Mouse (Mus musculus) adrenal gland, adult 8-10 months (tissue): ENCODE data around the gene Dcdc2b. TPM values are rescaled to one million over a fixed set of nuclear protein-coding genes. Genes with fewer than 3 reads are reported as not detected.

Experiments used
- DNase-seq: peaks from one replicate; pipeline ENCODE4 v3.0.0; 2022
- total RNA-seq, 4 experiments: library from RNA; stranded (reverse); gene quantifications; 2 replicates each; pipeline ENCODE4 v1.2.4; 2022

Dcdc2b gene
- total RNA-seq, 4 experiments from 2014 or later = 1.4 to 4.2 (median 2.8) TPM

GRCm38 (mm10) chr4:129621283-129621841 is 7.3 kb upstream of the Dcdc2b start:
- no peak for DNase-seq

DNA sequence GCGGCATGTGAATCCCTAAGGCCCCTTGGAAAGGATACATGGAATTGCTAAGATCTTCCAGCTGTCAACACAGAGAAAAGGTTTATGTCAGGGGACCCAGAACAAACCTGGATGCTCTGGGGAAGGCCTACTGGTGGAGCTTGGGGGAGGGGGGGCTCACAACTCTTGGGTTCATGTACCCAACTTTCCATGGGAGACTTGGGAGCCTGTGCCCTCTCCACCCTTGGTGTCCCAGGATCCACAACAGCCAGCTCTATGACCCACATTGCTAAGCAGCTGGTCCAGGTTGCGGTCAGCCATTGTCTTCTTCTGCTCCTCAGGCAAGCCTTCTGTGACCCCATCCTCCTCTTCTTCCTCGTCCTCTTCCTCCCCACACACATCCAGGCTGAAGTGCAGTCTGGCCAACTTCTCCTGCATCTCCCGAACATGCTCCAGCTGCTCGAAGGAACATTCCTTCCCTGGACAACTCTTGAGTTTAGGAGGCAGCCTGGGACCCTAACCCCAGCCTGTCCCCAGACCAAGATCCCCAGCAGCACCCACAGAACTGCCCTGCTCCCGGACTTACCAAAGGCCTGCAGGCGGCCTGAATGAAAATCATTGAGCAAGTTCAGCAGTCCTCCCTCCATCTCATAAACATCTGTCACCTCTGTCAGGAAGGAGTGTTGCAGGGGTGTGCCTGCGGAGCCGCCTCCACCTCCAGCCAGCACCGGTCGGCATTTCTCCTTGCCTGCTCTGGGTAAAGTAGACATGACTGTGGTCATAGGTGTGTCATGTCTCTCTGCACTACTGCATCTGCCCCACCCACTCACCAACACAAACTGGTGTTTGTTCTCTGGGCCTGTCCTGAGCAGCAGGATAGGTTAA is 6.6 kb upstream of the Dcdc2b start:
- DNase-seq = no peak

GRCm38 (mm10) chr4:129618786-129619691 is 5.0 kb upstream of the Dcdc2b start, which contains the start of gene Iqcc:
Iqcc (minus strand) TSS chr4:129619099.
- peak; percentile 95 for DNase-seq

GRCm38 (mm10) chr4:129618031-129618430 is 4.0 kb upstream of the Dcdc2b start:
- no peak for DNase-seq

DNA sequence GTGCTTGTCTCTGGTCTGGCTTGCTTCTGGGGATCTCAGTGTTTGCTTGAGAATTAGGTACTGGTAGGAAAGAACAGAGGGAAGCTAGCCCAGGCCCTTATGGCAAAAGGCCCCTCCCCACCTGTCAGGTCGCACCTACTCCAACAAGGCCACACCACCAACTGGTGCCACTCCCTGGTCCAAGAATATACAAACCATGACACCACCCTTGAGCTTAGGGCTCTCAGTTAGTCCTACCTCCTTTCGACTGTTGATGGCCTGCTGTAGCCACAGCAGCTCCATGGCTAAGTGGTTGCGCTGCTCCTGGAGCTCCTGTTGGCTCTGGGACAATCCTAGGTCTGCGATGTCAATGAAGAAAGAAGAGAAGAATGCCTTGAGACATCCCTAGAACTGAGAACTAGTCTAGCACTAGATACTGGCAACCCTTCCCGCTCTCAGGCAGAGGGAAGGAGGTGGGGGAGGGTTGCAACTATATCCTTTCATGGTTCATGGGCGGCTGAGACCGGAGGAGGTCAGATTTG is 3.1 kb upstream of the Dcdc2b start:
- no peak for DNase-seq

GRCm38 (mm10) chr4:129616631-129617030 is 2.6 kb upstream of the Dcdc2b start:
- DNase-seq = no peak

GRCm38 (mm10) chr4:129615801-129616290 is 1.8 kb upstream of the Dcdc2b start:
- DNase-seq = no peak

DNA sequence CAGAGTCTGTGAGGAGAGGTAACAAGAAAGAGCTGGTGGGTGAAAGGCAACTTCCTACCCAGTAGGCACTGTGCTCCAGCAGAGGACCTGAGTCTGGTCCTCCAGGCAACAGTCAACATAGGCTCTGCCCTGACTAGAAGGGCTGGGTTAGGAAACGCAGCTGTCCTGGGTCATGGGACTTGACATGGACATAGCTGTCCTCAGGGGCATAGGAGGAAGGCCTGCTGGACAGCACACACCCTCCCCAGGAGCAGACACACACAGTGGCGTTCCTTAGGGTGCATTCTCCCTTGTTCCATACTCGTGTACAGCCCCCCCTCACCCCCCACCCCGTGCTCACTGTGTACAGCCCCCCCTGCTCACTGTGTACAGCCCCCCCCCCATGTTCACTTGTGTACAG is 3.6 kb downstream of the Dcdc2b start:
- DNase-seq = no peak

- no peak for DNase-seq
These were observed 4.0 kb downstream of the Dcdc2b start for GRCm38 (mm10) chr4:129610026-129610425.

DNA sequence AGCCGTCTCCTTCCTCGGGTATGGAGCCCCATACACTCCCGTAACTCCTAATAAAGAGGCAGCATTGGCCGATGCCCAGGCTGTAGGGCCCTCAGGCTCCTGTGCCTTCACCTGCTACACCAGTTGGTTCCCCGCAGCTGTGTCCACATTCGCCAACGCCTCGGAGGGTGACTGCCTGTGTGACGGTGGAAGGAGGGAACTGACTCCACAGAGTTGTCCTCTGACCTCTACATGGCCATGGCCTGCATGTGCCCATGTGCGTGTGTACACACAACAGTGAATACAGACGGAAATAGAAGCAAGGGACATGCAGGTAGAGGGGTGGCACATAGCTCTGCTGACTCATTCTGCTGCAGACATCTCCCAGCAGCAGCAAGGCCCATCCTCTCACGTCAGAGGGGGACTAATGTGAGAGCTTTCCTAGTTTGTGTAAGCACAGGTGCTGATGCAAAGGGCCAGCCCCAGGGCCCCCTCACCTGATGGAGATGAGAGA is 4.9 kb downstream of the Dcdc2b start:
- DNase-seq = no peak

- peak; percentile 62 for DNase-seq
These were observed 5.5 kb downstream of the Dcdc2b start for GRCm38 (mm10) chr4:129608426-129609025.

DNA sequence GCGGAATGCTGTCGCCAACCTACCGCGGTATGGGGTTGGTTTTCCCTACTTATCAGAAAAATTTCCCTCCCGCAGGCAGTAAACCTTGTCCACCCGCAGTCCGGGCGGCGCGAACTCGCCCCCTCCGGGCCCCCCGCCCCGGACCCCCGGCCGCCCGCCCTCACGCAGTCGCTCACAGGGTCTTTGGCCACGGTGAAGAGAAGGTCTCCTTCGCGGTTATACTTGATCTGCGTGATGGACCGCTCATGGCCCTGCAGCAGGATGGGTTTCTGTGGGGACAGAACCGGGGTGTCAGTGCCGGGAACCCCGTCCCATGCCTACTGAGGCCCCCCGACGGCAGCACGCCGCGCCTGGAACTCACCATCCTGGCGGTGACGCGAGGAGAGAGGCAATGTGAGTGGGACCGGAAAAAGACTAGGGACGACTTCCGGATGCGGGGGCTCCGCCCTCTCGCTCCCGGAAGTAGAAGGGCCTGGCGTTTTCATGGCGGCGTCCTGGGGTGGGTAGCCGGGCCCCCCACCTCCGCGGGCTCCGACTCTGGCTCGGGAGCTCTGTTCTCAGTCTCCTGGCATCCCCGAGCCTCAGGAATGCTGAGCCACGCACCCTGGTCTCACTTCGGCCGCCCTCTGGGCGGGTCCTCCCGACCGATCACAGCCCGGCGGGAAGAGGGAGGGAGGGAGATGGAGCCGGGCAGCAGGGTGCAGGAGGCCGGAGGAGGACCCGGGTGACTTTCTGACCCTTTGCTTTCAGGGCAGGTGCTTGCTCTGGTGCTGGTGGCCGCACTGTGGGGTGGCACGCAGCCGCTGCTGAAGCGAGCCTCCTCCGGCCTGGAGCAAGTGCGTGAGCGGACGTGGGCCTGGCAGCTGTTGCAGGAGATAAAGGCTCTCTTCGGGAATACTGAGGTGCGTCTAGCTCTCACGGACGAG is 13.6 kb downstream of the Dcdc2b start, which contains the start of the genes Eif3i and Tmem234:
Eif3i (minus strand) TSS at position 416 of the 926 bp plus-strand sequence.
Tmem234 (plus strand) TSS at position 436 of the 926 bp plus-strand sequence.
- DNase-seq = peak; percentile 76

- no peak for DNase-seq
These were observed 25.2 kb downstream of the Dcdc2b start for GRCm38 (mm10) chr4:129588865-129589264.

- DNase-seq = no peak
These were observed 27.1 kb downstream of the Dcdc2b start for GRCm38 (mm10) chr4:129586943-129587342.

GRCm38 (mm10) chr4:129585773-129586172 is 28.3 kb downstream of the Dcdc2b start:
- no peak for DNase-seq

DNA sequence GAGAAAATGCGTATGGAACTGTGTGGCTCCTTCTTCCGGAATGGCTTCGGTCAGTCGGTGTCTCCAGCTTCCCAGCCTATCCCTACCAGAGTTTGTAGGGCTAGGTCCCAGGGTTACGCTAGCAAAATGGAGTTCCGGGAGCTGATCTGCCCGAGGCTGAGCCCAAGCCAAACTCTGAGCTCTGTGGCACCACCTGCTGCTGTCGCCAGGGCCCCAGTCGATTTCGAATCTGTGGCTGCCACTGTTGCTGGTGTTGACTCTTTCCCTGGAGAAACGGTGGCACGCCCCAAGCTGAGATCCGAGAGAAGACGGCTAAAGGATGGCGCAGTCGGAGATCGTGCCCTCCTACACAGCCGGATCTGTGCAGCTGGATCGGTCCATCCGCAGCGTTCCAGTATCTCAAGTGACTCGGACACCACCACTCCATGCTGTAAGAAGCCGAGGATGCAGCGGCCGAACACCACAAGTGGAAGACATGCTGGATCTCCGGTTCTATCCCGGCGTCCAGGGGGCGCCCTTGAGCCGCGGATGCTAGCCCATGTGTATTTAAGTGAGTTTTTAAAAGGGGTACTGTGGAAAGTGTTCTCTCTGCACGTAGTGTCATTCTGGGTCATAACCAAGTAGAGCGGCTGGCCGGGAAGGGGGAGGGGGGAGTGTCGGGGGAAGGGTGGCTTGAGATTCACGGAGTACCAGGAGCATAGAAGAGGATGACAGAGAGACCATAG is 29.0 kb downstream of the Dcdc2b start:
- DNase-seq = peak; percentile 77

DNA sequence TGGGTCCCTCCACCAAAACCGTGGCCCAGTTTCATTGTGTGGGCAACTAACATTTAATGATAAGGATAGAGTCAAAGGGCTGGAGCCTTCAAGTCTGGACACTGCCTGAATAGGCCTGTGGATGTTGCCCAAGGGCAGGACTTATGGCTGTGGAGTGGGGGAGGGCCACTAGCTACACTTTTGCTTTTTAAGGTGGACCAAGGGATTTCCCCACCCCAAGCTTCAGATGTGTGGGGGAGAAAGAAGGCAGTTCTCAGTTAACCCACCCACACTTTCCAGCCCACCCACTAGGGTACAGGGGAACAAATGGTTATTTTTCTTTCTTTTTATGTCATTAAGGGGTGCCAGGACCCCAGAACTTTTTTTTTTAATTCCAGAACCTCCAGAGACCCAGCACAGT is 29.7 kb downstream of the Dcdc2b start:
- no peak for DNase-seq

- no peak for DNase-seq
These were observed 31.8 kb downstream of the Dcdc2b start for GRCm38 (mm10) chr4:129582251-129582650.

DNA sequence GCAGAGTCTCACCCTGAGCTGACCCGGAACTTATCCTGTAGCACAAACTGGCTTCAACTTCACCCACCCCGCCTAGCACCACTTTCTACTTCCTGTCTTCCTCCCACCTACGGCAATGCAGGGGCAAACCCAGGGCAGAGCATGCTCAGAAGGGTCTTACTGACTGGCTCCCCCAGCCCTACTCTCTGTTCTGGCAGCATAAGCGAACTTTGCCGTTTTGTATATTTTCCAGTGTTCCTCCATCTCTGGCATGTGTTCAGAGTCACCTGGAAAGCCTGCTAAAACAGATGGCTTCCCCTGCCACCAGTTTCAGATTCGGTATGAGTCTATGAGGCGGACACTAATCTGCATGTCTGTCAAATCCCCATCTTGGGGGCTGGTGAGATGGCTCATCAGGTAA is 33.7 kb downstream of the Dcdc2b start:
- no peak for DNase-seq

- DNase-seq = peak; percentile 48
These were observed 35.6 kb downstream of the Dcdc2b start, which contains the start of gene Fam167b for GRCm38 (mm10) chr4:129578466-129578865. Fam167b (minus strand) TSS chr4:129578549.
